Mouse (Mus musculus) brain, embryonic 14.5 days (tissue): ENCODE measurements around the gene Diaph3.

Source experiments
- CTCF ChIP-seq: fragments of 200-500 bp; IDR thresholded peaks from 2 replicates; pipeline ENCODE4 v1.5.1; 2012; ENCODE audit warnings: inconsistent platforms, mild to moderate bottlenecking, moderate library complexity, borderline replicate concordance; ENCODE audit not compliant: insufficient read depth, insufficient read length; ENCODE audit errors: extremely low read depth
- POLR2A ChIP-seq: fragments of 200-500 bp; IDR thresholded peaks from 2 replicates; pipeline ENCODE4 v1.6.1; 2012; ENCODE audit warnings: mild to moderate bottlenecking, inconsistent platforms, borderline replicate concordance; ENCODE audit not compliant: poor library complexity, insufficient read depth, insufficient read length, severe bottlenecking; ENCODE audit errors: extremely low read depth

DNA sequence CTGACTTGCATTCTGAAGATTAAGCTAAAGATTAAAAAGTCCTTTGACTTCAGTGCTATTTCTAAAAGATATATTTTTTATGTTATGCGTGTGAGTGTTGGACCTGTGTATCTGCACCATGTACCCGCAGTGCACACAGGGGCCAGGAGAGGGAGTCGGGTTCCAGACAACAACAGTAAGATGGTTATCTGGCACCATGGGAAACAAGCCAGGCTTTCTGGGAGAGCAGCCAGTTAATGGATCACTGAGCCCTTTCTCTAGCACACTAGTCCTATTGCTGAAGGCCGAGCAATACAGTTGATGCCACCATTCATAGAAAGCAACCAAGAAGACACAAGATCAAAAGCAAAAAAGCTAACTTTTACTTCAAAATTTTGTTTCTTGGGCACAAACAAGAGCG lies 271.5 kb downstream of the Diaph3 start:
- TF ChIP-seq POLR2A (no peak), CTCF (peak; percentile 55; the same call in 1 of the 2 replicates)
